Mouse (Mus musculus) layer of hippocampus, postnatal 25 days (tissue): Measurements from ENCODE around the gene Fam169b. TPM values are rescaled to one million over a fixed set of nuclear protein-coding genes. Genes with fewer than 3 reads are reported as not detected.
A peak's percentile ranks its signal among the peaks of the same experiment; 100 is the strongest.
"Not testable (repeated sequence)": the region's sequence is repeated elsewhere in the genome, so short reads cannot be mapped to it uniquely, and the experiment has no call there.

Experiments
- DNase-seq, 2 experiments: peaks; one replicate each; pipeline ENCODE4 v3.0.0; 2022; ENCODE audit warnings: mixed read lengths in 2 of 2, low spot score in 1 of 2; ENCODE audit errors: extremely low spot score in 1 of 2
- total RNA-seq, 2 experiments: library from RNA; stranded (reverse); gene quantifications; 2 replicates each; pipeline ENCODE4 v1.2.3; 2021

Gene Fam169b
- total RNA-seq, 2 experiments from 2014 or later = 0.37 to 0.47 TPM

GRCm38 (mm10) chr7:68263346-68264027 lies 10.2 kb upstream of the Fam169b start:
- DNase-seq = no peak

- peak in 1 of 2 experiments; percentile 16 for DNase-seq
Observed at GRCm38 (mm10) chr7:68264028-68264453, 9.6 kb upstream of the Fam169b start, which contains the start of gene Pgpep1l. Gene Pgpep1l (minus strand): TSS chr7:68264233.

GRCm38 (mm10) chr7:68264531-68264930 lies 9.1 kb upstream of the Fam169b start:
- peak; percentile 59 to 70 for DNase-seq

- no peak for DNase-seq
Observed at GRCm38 (mm10) chr7:68265391-68265790, 8.2 kb upstream of the Fam169b start.

GRCm38 (mm10) chr7:68266691-68267090 lies 6.9 kb upstream of the Fam169b start:
- DNase-seq = no peak

- DNase-seq = no peak
Observed at GRCm38 (mm10) chr7:68270551-68270950, 3.1 kb upstream of the Fam169b start.

- no peak for DNase-seq
Observed at GRCm38 (mm10) chr7:68271816-68272215, 1.8 kb upstream of the Fam169b start.

- DNase-seq = no peak
Observed at GRCm38 (mm10) chr7:68272607-68273006, 1.0 kb upstream of the Fam169b start.

- no peak for DNase-seq
Observed at GRCm38 (mm10) chr7:68274218-68274617, 579 bp downstream of the Fam169b start.

GRCm38 (mm10) chr7:68274951-68275350 lies 1.3 kb downstream of the Fam169b start:
- no peak for DNase-seq

GRCm38 (mm10) chr7:68275445-68275837 lies 1.8 kb downstream of the Fam169b start:
- DNase-seq = not testable (repeated sequence)

GRCm38 (mm10) chr7:68275838-68276731 lies 2.4 kb downstream of the Fam169b start:
- no peak for DNase-seq

GRCm38 (mm10) chr7:68277054-68277896 lies 3.6 kb downstream of the Fam169b start:
- DNase-seq = no peak

- DNase-seq = no peak
Observed at GRCm38 (mm10) chr7:68277897-68278270, 4.2 kb downstream of the Fam169b start.

GRCm38 (mm10) chr7:68278385-68278784 lies 4.7 kb downstream of the Fam169b start:
- DNase-seq = no peak

GRCm38 (mm10) chr7:68278908-68279307 lies 5.3 kb downstream of the Fam169b start:
- no peak for DNase-seq

- DNase-seq = no peak
Observed at GRCm38 (mm10) chr7:68279481-68279880, 5.8 kb downstream of the Fam169b start.

GRCm38 (mm10) chr7:68280352-68280869 lies 6.8 kb downstream of the Fam169b start:
- no peak for DNase-seq

GRCm38 (mm10) chr7:68281341-68281740 lies 7.7 kb downstream of the Fam169b start:
- DNase-seq = no peak
